Mouse (Mus musculus) neural tube, embryonic 15.5 days (tissue): ENCODE measurements around the gene Senp7. TPM values are rescaled to one million over a fixed set of nuclear protein-coding genes. Genes with fewer than 3 reads are reported as not detected.
"Not testable (repeated sequence)": the region's sequence is repeated elsewhere in the genome, so short reads cannot be mapped to it uniquely, and the experiment has no call there.

Source experiments
- ATAC-seq: fragments of 200-750 bp; cut with Nextera tagmentation; 2 replicates; pipeline ENCODE4 v1.8.0; 2017; ENCODE audit warnings: mild to moderate bottlenecking, moderate TSS enrichment, moderate library complexity; ENCODE audit not compliant: low FRiP score
- H3K27ac ChIP-seq: fragments of 300-500 bp; sonication (generic); replicated peaks from 2 replicates; pipeline ENCODE4 v1.5.1; 2015; ENCODE audit warnings: mild to moderate bottlenecking, inconsistent platforms
- H3K27me3 ChIP-seq: fragments of 300-500 bp; sonication (generic); replicated peaks from 2 replicates; pipeline ENCODE4 v1.6.1; 2015; ENCODE audit warnings: inconsistent platforms
- H3K36me3 ChIP-seq: fragments of 300-500 bp; sonication (generic); 2 replicates; pipeline ENCODE4 v1.6.1; 2015; ENCODE audit warnings: inconsistent platforms
- H3K4me1 ChIP-seq: fragments of 300-500 bp; sonication (generic); 2 replicates; pipeline ENCODE4 v1.6.1; 2015; ENCODE audit warnings: inconsistent platforms
- H3K4me2 ChIP-seq: fragments of 300-500 bp; sonication (generic); 2 replicates; pipeline ENCODE4 v1.6.1; 2015; ENCODE audit warnings: inconsistent platforms, mild to moderate bottlenecking, moderate library complexity
- H3K4me3 ChIP-seq: fragments of 300-500 bp; sonication (generic); replicated peaks from 2 replicates; pipeline ENCODE4 v1.5.1; 2015; ENCODE audit warnings: mild to moderate bottlenecking, inconsistent platforms
- H3K9ac ChIP-seq: fragments of 300-500 bp; sonication (generic); replicated peaks from 2 replicates; pipeline ENCODE4 v1.6.1; 2015; ENCODE audit warnings: mild to moderate bottlenecking, inconsistent platforms
- H3K9me3 ChIP-seq: fragments of 300-500 bp; sonication (generic); replicated peaks from 2 replicates; pipeline ENCODE4 v1.6.1; 2016; ENCODE audit warnings: inconsistent platforms
- WGBS: fragments of 180-500 bp; shearing (Covaris S2); methylation state at CpG from one replicate; pipeline ENCODE4 v1.1.7; 2015; ENCODE audit warnings: mixed read lengths; 5-methylcytosine and 5-hydroxymethylcytosine counted together
- polyA plus RNA-seq: library from polyadenylated mRNA; unstranded; fragments of >200 nt; fragmentation: Nextera tagmentation; extraction: Ambion mirVana; gene quantifications from 2 replicates; pipeline ENCODE4 v1.2.1, GENCODE M21; 2015

Senp7 gene
- polyA plus RNA-seq, 1 experiment from 2014 or later = 46.9 TPM

DNA sequence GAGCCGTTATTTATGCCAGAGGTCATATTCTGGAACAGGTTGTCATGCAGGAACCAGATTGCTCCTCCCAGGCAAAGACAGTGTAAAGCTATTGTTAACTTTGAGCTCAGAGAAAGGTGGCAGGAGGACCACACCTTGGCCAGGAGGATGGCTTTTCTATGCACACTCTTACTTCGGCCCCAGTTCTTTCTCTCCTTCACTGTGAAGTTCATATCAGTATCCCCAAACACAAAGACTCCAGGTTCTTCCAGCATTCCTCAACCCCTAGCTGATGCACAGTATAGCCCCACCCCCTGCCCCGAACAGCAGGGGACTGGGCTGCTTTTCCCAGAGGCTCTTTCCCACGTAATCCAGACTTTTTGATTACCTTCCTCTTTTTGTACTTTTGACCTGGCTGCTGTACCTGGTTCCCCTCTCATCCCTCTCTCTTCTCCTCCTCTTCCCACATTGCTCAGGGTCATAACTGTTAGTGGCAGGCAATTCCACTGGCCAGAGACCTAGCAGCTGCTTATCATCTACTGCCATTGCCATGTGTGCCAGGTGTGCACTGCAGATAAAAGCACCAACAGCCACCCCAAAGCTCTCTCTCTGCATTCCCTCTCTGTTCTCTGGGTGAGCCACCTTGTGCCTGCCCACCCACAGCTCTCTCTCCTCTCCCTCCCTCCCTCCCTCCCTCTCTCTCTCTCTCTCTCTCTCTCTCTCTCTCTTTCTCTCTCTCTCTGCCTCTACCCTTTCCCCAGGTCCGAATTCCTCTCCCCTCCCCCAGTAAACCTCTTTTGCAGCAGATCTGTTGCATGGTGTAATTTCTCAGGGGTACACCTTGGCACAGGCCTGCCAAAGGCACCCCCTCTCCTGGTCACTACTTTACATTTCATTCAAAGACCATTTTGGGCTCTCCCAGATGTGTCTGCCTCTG is 23.4 kb downstream of the Senp7 start:
- no peaks in the 10 kb centered on the region for H3K9me3 ChIP-seq
- WGBS = 43% methylated on average over 5 of the region's 5 CpGs

DNA sequence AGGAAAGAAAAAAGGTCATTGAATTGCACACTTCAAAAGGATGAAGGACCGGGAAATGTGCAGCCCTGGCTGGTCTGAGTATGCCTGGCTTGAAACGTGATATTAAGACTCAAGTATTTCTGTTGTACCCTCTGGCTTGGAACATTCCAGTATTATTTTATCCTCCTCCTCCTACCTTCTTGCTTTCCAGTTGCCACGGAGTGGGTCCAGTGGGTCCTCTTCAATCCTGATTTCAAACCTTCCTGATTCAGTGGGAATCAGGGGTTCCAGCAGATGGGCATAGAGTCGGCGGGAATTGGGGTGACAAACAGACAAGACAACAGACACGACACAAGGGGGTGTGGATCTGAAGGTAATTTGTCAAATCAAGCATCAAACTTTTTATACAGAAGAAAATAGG is 24.4 kb downstream of the Senp7 start:
- Histone ChIP-seq H3K9me3 (no peaks in the 10 kb centered on the region), H3K27me3 (no peaks in the 10 kb centered on the region), H3K4me3 (no peak overlapping the region), H3K4me2 (no peak overlapping the region), H3K9ac (no peak overlapping the region), H3K4me1 (peaks cover 20% of the 10 kb centered on the region), H3K27ac (no peak overlapping the region), H3K36me3 (no peaks in the 10 kb centered on the region)
- 80% methylated on average over 6 of the region's 6 CpGs for WGBS
- ATAC-seq = no peak

More for the DNA sequence above, 23.4 kb downstream of the Senp7 start:
- no peak overlapping the region for H3K9ac ChIP-seq
- H3K27ac ChIP-seq = no peak overlapping the region
- no peak overlapping the region for H3K4me2 ChIP-seq
- no peak for ATAC-seq
- no peak overlapping the region for H3K4me3 ChIP-seq
- H3K4me1 ChIP-seq = peaks cover 12% of the 10 kb centered on the region
- H3K27me3 ChIP-seq = no peaks in the 10 kb centered on the region
- H3K36me3 ChIP-seq = no peaks in the 10 kb centered on the region

DNA sequence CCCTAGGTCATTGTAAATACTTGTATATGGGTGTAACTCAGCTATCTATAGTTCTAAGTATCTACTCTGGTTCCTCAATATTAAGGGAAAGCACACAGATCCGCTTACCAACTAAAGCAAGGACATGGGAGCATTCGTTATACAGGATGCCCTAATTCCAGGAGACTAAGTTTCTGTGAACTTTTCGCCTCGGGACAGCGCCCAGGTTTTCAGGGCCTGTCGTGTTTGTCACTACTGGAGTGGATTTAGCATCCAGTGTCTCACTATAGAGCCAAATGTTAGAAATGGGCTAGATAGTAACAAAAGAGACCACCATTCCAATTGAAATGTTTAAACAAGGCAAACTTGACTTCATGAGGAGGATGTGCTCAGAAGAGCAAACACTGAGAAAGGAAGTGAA is 25.0 kb downstream of the Senp7 start:
- H3K4me1 ChIP-seq = peaks cover 24% of the 10 kb centered on the region
- not testable (repeated sequence) for H3K4me2 ChIP-seq, ATAC-seq, H3K27ac ChIP-seq, H3K27me3 ChIP-seq, H3K4me3 ChIP-seq, H3K9me3 ChIP-seq, H3K9ac ChIP-seq, H3K36me3 ChIP-seq
- 94% methylated on average over 6 of the region's 6 CpGs for WGBS

DNA sequence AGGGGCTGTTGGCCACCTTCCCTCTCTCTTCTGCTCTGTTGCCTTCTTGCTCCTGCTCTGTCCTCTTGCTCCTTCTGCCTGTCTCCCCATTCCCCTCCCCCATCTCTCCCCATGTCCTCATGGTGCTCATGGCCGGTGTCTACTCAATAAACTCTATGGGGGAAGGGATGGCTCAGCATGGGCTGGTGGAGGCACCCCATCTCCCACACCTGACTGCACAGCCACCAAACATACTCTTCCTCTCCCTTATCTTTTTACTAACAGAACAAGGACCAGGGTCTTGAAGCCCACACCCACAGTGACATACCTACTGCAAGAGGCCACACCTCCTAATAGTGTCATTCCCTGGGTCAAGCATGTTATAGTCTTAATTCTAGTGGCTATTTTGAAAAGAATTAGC is 26.0 kb downstream of the Senp7 start:
- H3K27me3 ChIP-seq = no peaks in the 10 kb centered on the region
- no peak for ATAC-seq
- no peak overlapping the region for H3K4me3 ChIP-seq
- no peaks in the 10 kb centered on the region for H3K36me3 ChIP-seq
- no peak overlapping the region for H3K4me2 ChIP-seq
- peaks cover 27% of the 10 kb centered on the region for H3K4me1 ChIP-seq
- H3K27ac ChIP-seq = no peak overlapping the region
- no peaks in the 10 kb centered on the region for H3K9me3 ChIP-seq
- WGBS = 93% methylated on average over 1 of the region's 1 CpGs
- H3K9ac ChIP-seq = no peak overlapping the region

DNA sequence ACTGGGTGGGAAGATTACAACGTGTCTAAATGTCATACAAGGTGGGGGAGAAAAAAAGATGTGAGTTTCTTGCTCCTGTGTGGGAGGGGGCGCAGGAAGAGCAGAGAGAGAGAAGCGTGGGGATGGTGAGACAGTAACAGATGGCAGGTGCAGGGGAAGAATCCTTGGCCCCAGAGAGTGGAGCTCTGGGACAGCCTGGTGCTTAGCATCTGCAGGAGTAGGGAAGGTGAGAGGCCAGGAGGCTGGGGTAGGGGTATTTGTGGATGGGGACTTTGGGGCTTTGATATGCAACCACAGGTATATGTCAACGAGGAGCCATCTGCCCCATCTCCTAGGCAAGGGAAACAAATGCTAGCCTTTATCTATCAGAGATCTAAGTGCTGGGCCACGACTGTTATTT is 26.4 kb downstream of the Senp7 start:
- Histone ChIP-seq H3K36me3 (no peaks in the 10 kb centered on the region), H3K4me3 (peak overlapping the region; percentile 85; the same call in 1 of the 2 replicates), H3K9ac (no peak overlapping the region), H3K9me3 (no peaks in the 10 kb centered on the region), H3K4me2 (peak overlapping the region; percentile 63; the same call in 1 of the 2 replicates), H3K27ac (peak overlapping the region; percentile 98), H3K4me1 (peaks cover 27% of the 10 kb centered on the region), H3K27me3 (no peaks in the 10 kb centered on the region)
- WGBS = 77% methylated on average over 5 of the region's 5 CpGs
- peak; percentile 16; the same call in 1 of the 2 replicates for ATAC-seq

DNA sequence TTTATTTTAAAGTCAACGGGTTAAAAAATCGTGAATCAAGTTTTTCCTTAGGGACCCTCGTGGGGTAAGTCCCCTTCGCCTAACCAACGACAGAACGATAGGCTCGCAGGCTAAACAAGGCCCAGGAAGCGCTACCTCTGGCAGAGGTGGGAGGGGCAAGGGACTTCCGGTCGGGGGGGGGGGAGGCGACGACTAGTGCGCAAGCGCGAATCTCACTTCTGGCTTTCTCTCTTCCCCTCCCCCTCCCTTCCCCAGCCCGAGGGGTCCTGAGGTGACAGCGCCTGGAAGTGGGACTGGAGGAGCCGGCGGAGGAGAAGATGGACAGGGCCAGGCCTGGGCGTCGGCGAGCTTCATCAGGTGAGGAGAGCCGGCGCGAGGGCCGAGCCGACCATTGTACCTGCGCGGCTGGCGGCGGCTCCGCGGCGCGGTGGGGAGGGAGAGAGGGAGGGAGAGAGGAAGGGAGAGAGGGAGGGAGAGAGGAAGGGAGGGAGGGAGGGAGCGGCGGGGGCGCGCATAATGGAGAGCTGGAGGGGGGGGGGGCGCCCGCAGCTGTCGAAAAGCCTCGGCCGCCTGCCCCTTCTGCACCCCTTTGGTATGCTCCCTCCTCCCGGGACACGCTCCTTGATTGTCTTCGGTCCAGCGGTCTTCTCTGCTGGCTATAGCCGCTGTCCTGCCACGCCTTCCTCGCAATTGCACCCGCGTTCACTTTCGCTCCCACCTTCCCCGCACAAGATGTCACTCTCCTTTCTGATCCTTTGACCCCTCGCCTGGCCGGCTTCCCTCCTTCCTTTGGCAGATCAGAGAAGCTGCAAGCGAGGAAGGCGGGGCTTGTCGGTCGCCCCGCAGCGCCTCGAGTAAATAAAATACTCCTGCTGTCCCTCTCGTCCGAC is 27.3 kb downstream of the Senp7 start:
- ATAC-seq = peak; percentile 92
- no peaks in the 10 kb centered on the region for H3K27me3 ChIP-seq
- H3K36me3 ChIP-seq = no peaks in the 10 kb centered on the region
- peaks cover 27% of the 10 kb centered on the region for H3K4me1 ChIP-seq
- peak overlapping the region; percentile 98 for H3K27ac ChIP-seq
- H3K4me2 ChIP-seq = peak overlapping the region; percentile 63
- 0% methylated on average over 41 of the region's 66 CpGs for WGBS
- H3K9me3 ChIP-seq = no peaks in the 10 kb centered on the region
- H3K9ac ChIP-seq = peak overlapping the region; percentile 78
- H3K4me3 ChIP-seq = peak overlapping the region; percentile 85

DNA sequence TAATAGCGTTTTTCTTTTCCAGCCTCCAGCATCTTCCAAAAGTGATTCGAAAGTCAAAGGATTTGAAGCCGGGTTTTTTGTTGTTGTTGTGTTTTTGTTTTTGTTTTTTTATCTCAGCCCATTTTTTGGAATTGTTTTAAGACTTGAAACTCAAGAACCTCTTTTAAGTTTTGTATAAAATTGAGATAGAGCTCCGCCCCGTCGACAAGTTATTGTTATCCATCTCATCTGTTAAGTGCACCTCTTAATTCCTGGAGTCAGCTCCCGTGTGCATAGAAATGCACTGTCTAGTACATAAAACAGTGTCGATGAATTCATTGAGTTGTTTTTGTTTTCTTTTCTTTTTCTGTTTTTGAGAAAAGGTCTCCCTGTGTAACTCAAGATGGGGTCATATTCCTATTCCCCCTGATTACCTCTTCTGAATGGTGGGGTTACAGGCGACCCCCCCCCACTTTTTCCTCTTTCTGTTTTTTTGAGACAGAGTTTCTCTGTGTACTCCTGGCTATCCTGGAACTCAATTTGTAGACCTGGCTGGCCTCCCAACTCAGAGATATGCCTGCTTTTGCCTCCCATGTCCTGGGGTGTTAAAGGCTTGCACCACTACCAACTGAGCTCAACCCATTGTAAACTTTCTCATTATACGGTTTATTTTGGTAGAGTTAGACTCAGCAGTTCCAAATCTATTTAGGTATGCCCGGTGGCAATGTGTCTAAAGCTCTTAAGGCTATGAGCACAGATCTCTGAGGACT is 28.2 kb downstream of the Senp7 start:
- no peak for ATAC-seq
- Histone ChIP-seq H3K36me3 (no peaks in the 10 kb centered on the region), H3K9ac (peak overlapping the region; percentile 78), H3K4me1 (peaks cover 27% of the 10 kb centered on the region), H3K4me3 (peak overlapping the region; percentile 85), H3K27ac (peak overlapping the region; percentile 98), H3K9me3 (no peaks in the 10 kb centered on the region), H3K27me3 (no peaks in the 10 kb centered on the region), H3K4me2 (peak overlapping the region; percentile 63)
- 8% methylated on average over 11 of the region's 11 CpGs for WGBS

DNA sequence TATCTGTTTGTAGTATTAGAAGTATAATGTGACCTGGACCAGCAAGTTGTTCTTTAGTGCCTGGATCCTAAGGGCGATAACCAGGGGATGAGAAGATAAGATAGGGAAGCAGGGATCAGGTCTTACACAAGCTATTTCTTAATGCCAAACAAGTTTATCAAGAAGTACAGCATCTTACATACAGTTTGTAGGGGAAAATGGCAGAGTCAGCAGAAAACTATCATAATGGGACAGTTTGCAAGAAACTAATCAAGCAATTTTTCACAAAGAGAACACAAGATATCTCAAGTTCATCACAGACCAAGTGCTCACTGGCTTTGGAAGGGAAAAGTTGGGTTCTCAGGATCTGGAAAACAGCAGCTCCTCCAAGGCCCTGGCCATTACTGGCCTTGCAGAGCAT is 31.3 kb downstream of the Senp7 start:
- H3K4me1 ChIP-seq = peaks cover 27% of the 10 kb centered on the region

DNA sequence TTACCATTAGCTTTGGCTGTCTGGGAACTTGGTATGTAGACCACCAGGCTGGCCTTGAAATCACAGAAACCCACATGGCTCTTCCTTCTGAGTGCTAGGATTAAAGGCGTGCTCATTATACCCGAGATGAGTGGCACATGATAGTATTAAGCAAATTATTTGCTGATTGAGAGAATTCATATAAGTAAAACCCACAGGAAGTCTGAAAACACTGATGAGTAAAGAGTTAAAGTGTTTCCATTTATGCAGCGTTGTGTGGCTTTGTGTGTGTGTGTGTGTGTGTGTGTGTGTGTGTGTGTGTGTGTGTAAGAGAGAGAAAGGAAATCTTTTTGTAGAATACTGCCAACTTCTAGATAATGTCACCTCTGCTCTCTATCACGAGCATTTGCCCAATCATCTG is 33.6 kb downstream of the Senp7 start:
- Histone ChIP-seq H3K9me3 (no peaks in the 10 kb centered on the region), H3K27ac (no peak overlapping the region), H3K36me3 (no peaks in the 10 kb centered on the region), H3K27me3 (no peaks in the 10 kb centered on the region), H3K4me1 (peaks cover 14% of the 10 kb centered on the region), H3K9ac (no peak overlapping the region), H3K4me3 (no peak overlapping the region), H3K4me2 (no peak overlapping the region)
- WGBS = 88% methylated on average over 4 of the region's 4 CpGs
- ATAC-seq = no peak

More for the DNA sequence above, 31.3 kb downstream of the Senp7 start:
- Histone ChIP-seq H3K9me3 (no peaks in the 10 kb centered on the region), H3K27me3 (no peaks in the 10 kb centered on the region), H3K9ac (no peak overlapping the region), H3K4me3 (no peak overlapping the region), H3K27ac (no peak overlapping the region), H3K4me2 (no peak overlapping the region), H3K36me3 (no peaks in the 10 kb centered on the region)
- WGBS = 100% methylated on average over 1 of the region's 1 CpGs
- no peak for ATAC-seq

DNA sequence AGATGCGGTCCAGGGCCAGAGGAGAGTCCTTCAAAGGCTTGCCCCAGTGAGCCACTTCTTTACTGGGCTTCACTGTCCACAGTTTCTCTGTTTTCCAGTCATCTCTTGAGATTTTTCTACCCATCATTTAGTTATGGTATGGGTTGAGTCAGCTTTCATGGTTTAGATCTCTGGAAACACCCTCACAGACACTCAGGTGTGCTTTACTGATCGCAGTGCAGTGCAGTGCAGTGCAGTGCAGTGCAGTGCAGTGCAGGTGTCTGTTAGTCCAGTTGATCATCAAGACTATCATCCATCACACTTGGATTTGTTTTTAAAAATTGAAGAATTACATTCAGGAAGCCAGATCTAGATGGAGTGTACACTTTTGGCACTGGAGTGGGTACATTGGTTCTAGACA is 38.2 kb downstream of the Senp7 start:
- Histone ChIP-seq H3K27ac (no peak overlapping the region), H3K4me2 (no peak overlapping the region), H3K27me3 (no peaks in the 10 kb centered on the region), H3K4me1 (no peaks in the 10 kb centered on the region), H3K4me3 (no peak overlapping the region), H3K36me3 (peaks cover 10% of the 10 kb centered on the region; the same call in 1 of the 2 replicates), H3K9ac (no peak overlapping the region), H3K9me3 (no peaks in the 10 kb centered on the region)
- ATAC-seq = no peak
- WGBS = 94% methylated on average over 2 of the region's 2 CpGs

DNA sequence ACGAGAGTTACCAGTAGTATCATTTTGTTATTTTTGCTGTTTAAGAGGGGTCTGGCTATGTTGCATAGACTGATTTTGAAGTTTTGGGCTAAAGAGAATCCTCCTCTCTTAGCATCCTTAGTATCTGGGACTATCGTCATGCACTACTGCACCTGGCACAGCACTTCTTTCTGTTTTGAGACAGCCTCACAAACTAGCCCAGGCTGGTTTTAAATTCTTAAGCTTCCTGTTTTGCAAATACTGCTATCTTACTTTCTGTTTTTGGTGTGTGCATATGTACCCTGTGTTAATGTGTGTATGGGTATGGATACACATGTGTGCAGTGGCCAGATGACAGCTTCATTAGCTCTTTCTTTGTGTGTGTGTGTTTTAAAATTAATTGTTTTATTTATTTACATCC is 42.2 kb downstream of the Senp7 start:
- WGBS = 96% methylated on average over 2 of the region's 2 CpGs
- no peak overlapping the region for H3K4me2 ChIP-seq
- no peak overlapping the region for H3K9ac ChIP-seq
- no peak overlapping the region for H3K4me3 ChIP-seq
- H3K27me3 ChIP-seq = no peaks in the 10 kb centered on the region
- H3K4me1 ChIP-seq = no peaks in the 10 kb centered on the region
- no peaks in the 10 kb centered on the region for H3K9me3 ChIP-seq
- H3K27ac ChIP-seq = no peak overlapping the region
- H3K36me3 ChIP-seq = peaks cover 20% of the 10 kb centered on the region
- no peak for ATAC-seq
